Mouse (Mus musculus) midbrain, embryonic 11.5 days (tissue): ENCODE results near the gene Sgsm1. TPM values are rescaled to one million over a fixed set of nuclear protein-coding genes. Genes with fewer than 3 reads are reported as not detected.

Experiments used
- ATAC-seq: fragments of 200-750 bp; cut with Nextera tagmentation; 2 replicates; pipeline ENCODE4 v1.8.0; 2017; ENCODE audit warnings: moderate TSS enrichment, moderate library complexity; ENCODE audit not compliant: low FRiP score
- DNase-seq: peaks from one replicate; pipeline ENCODE4 v3.0.0; 2015; ENCODE audit warnings: low spot score; ENCODE audit errors: missing footprints
- H3K27ac ChIP-seq: fragments of 300-500 bp; sonication (generic); 2 replicates; pipeline ENCODE4 v1.5.1; 2014; ENCODE audit warnings: low read depth, low read length
- H3K27me3 ChIP-seq: fragments of 300-500 bp; sonication (generic); 2 replicates; pipeline ENCODE4 v1.6.1; 2014; ENCODE audit warnings: mild to moderate bottlenecking, low read length, moderate library complexity, mixed read lengths; ENCODE audit not compliant: control insufficient read depth, insufficient read depth
- H3K36me3 ChIP-seq: fragments of 300-500 bp; sonication (generic); 2 replicates; pipeline ENCODE4 v1.6.1; 2014; ENCODE audit warnings: mild to moderate bottlenecking, low read length, moderate library complexity, mixed read lengths; ENCODE audit not compliant: control insufficient read depth, insufficient read depth
- H3K4me1 ChIP-seq: fragments of 300-500 bp; sonication (generic); 2 replicates; pipeline ENCODE4 v1.6.1; 2014; ENCODE audit warnings: low read length; ENCODE audit not compliant: control insufficient read depth, insufficient read depth
- H3K4me2 ChIP-seq: fragments of 300-500 bp; sonication (generic); 2 replicates; pipeline ENCODE4 v1.6.1; 2014; ENCODE audit warnings: mild to moderate bottlenecking, moderate library complexity
- H3K4me3 ChIP-seq: fragments of 300-500 bp; sonication (generic); 2 replicates; pipeline ENCODE4 v1.5.1; 2014; ENCODE audit warnings: low read depth, low read length
- H3K9ac ChIP-seq: fragments of 300-500 bp; sonication (generic); 2 replicates; pipeline ENCODE4 v1.6.1; 2014; ENCODE audit warnings: low read length
- H3K9me3 ChIP-seq: fragments of 300-500 bp; sonication (generic); 2 replicates; pipeline ENCODE4 v1.6.1; 2016; ENCODE audit warnings: low read length; ENCODE audit not compliant: control insufficient read depth
- WGBS: fragments of 180-500 bp; shearing (Covaris S2); extraction: QIAGEN DNeasy Blood & Tissue Kit; methylation state at CpG from one replicate; pipeline ENCODE4 v1.1.7; 2014; 5-methylcytosine and 5-hydroxymethylcytosine counted together
- polyA plus RNA-seq: library from polyadenylated mRNA; unstranded; fragments of >200 nt; fragmentation: Nextera tagmentation; extraction: Ambion mirVana; gene quantifications from 2 replicates; pipeline ENCODE4 v1.2.1, GENCODE M21; 2014

Sgsm1 gene
- polyA plus RNA-seq, 1 experiment from 2014 or later, result 10.8 TPM

DNA sequence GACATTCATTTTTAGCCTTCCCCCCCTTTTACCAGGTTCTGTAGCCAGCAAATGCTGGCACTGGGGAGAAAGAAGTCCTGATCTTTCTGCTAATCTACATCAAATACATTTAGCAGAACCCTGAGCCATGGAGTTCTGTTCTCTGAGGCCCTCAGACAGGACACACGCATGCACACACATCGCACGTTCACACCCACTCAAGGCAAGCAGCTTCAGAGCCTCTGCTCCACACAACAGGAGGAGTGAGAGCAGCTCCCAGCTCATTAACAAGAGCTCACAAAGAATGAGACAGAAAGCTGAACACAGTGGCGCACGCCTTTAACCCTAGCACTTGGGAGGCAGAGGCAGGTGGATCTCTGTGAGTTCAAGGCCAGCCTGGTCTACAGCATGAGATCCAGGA is 6.1 kb downstream of the Sgsm1 start:
- Histone ChIP-seq H3K4me1 (peaks cover 25% of the 10 kb centered on the region), H3K4me2 (no peak overlapping the region), H3K36me3 (no peaks in the 10 kb centered on the region), H3K4me3 (no peak overlapping the region), H3K9ac (no peak overlapping the region), H3K27ac (no peak overlapping the region), H3K9me3 (no peaks in the 10 kb centered on the region), H3K27me3 (peaks cover 7% of the 10 kb centered on the region; the same call in 1 of the 2 replicates)
- ATAC-seq, result no peak
- DNase-seq, result peak; percentile 62
- 95% methylated on average over 5 of the region's 5 CpGs for WGBS

DNA sequence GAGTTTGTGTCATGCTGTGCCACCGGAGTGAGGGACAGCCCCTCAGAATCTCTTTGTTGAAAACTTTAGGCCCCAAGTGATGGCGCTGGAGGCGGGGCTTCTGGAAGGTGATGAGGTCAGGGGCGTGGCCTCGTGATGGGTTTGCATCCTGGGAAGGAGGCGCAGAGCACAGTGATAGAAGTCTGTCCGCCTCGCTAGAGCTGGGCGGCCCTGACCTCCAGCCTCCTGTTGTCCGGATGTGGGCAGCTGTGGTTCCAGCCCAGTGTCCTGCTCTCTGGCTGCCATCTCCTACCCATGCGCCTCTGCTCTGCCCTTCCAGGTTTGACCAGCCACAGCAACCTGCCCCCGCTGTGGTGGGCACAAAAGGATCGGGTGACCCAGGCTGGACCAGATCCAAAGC is 8.7 kb downstream of the Sgsm1 start:
- no peak for ATAC-seq
- Histone ChIP-seq H3K9me3 (no peaks in the 10 kb centered on the region), H3K4me3 (no peak overlapping the region), H3K36me3 (no peaks in the 10 kb centered on the region), H3K27ac (no peak overlapping the region), H3K4me1 (peaks cover 13% of the 10 kb centered on the region), H3K4me2 (no peak overlapping the region), H3K27me3 (no peaks in the 10 kb centered on the region), H3K9ac (no peak overlapping the region)
- WGBS, result 12% methylated on average over 13 of the region's 13 CpGs
- DNase-seq, result no peak

DNA sequence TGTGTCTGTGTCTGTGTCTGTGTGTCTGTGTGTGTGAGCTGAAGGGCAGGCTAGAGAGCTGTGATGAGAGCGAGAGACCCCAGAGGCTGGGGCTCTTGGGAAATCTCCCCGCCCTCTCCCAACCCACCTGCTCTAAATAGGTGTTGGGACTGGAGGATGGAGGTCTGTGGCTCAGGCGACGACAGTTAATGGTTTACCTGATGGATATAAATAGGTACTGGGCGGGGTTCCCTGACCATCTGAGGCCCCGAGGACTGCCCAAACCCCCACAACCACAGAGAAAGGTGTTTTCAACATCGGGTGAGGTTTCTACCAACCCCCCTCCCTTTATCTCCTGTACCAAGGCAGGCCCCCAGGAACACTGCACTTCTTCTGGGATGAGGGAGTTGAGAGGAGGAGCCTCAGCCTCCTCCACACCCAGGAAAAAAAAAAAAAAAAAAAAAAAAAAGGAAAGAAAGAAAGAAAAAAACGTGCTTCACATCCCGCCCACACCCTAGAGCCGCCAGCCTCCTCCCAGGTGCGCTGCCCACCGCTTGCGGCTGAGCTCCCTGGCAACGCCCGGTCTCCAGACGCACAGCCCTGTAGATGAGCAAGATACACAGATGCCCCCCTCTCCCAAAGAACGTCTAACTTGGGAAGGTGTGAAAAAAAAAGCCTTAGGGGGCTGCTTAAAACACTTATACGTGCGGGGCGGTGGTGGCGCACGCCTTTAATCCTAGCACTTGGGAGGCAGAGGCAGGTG is 10.3 kb downstream of the Sgsm1 start:
- Histone ChIP-seq H3K4me1 (peaks cover 4% of the 10 kb centered on the region; the same call in 1 of the 2 replicates), H3K27ac (no peak overlapping the region), H3K27me3 (no peaks in the 10 kb centered on the region), H3K9ac (no peak overlapping the region), H3K36me3 (no peaks in the 10 kb centered on the region), H3K4me3 (no peak overlapping the region), H3K4me2 (no peak overlapping the region), H3K9me3 (no peaks in the 10 kb centered on the region)
- no peak for ATAC-seq
- WGBS, result 81% methylated on average over 22 of the region's 22 CpGs
- DNase-seq, result no peak

DNA sequence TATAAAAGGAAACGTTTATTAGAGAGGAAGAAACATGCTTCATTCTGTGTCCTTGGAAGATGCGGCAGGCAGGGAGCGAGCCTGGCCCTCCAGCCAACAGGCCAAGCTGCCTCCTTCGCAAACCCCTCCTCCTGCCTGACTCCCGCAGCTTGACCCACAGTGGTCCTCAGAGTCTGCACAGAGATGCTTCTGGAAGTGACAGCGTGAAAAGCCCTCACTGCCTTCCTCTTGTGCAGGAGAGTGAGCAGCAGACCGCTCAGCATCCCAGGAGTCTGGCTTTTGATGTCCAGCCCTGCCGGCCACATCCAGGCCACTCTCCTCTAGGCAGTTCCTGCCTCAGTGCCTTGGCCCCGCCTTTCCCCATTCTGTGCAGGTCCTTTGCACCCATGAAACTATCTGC is 11.2 kb downstream of the Sgsm1 start:
- Histone ChIP-seq H3K36me3 (no peaks in the 10 kb centered on the region), H3K27me3 (no peaks in the 10 kb centered on the region), H3K4me3 (no peak overlapping the region), H3K27ac (no peak overlapping the region), H3K4me1 (peaks cover 4% of the 10 kb centered on the region; the same call in 1 of the 2 replicates), H3K9me3 (no peaks in the 10 kb centered on the region), H3K4me2 (no peak overlapping the region), H3K9ac (no peak overlapping the region)
- WGBS, result 43% methylated on average over 9 of the region's 9 CpGs
- no peak for ATAC-seq
- no peak for DNase-seq

DNA sequence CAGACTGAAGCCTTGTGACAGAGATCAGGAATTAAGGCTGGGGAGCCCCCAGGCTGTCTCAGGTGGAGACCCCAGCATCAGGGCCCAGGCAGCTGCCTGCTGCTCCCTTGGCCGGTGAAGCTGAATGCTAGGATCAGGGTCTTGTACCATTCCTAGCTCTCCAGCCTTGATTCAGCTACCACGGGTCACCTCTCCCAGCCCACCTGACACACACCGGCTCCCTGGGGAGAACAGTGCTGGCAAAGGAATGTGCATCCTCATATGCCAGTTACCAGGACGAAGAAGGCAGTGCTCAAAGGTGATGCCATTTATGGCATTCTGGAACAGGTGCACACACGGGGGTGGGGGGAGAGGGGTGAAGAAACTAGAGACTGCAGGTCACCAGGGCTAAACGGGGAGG is 11.8 kb downstream of the Sgsm1 start:
- Histone ChIP-seq H3K27me3 (no peaks in the 10 kb centered on the region), H3K4me3 (no peak overlapping the region), H3K4me1 (peaks cover 4% of the 10 kb centered on the region; the same call in 1 of the 2 replicates), H3K9ac (no peak overlapping the region), H3K36me3 (no peaks in the 10 kb centered on the region), H3K27ac (no peak overlapping the region), H3K9me3 (no peaks in the 10 kb centered on the region), H3K4me2 (no peak overlapping the region)
- DNase-seq (no peak), ATAC-seq (no peak)
- 77% methylated on average over 6 of the region's 6 CpGs for WGBS

DNA sequence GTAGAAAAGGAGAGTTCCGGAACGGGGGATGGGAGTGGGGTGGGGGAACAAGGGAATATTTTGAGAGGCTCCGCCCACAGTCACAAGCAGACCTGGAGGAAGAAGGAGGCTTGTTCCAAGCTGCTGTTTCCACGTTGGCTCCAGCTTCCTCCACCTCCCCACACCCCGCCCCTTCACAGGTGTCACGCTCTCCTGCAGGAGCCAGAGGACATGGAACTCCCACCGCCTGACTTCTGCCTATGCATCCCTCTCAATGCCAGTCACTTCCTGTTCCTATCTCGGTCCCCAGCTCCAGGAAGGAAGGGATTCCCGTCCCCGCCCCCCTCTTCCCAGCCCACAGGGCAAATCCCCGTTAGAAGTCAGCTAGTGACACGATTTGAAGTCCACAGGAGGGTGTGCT is 12.5 kb downstream of the Sgsm1 start:
- Histone ChIP-seq H3K9ac (no peak overlapping the region), H3K4me3 (no peak overlapping the region), H3K27ac (no peak overlapping the region), H3K9me3 (no peaks in the 10 kb centered on the region), H3K4me2 (no peak overlapping the region), H3K4me1 (peaks cover 4% of the 10 kb centered on the region; the same call in 1 of the 2 replicates), H3K27me3 (no peaks in the 10 kb centered on the region), H3K36me3 (no peaks in the 10 kb centered on the region)
- DNase-seq (no peak), ATAC-seq (no peak)
- 32% methylated on average over 12 of the region's 12 CpGs for WGBS

DNA sequence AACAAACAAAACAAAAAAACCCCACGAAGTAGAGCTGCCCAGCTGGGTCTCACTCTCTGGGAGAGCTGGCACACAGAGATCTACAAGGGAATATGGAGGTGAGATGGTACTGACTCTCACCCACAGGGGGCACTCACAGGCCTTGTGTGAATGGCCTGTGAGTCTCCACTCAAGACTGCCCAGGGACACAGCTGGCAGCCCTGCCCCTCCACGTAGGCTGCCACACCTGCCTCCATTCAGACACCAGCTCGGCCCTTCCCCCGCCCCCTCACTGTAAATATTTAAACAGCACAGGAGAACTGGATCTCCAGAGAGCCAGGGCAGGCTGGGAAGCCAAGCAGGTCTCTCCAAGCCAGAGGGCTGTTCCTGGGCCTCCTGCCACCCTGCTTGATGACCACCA is 14.8 kb downstream of the Sgsm1 start:
- peak; percentile 74 for DNase-seq
- Histone ChIP-seq H3K4me1 (no peaks in the 10 kb centered on the region), H3K27ac (no peak overlapping the region), H3K9me3 (no peaks in the 10 kb centered on the region), H3K4me3 (no peak overlapping the region), H3K27me3 (no peaks in the 10 kb centered on the region; the same call in 1 of the 2 replicates), H3K4me2 (no peak overlapping the region), H3K36me3 (no peaks in the 10 kb centered on the region), H3K9ac (no peak overlapping the region)
- ATAC-seq, result no peak
- 46% methylated on average over 4 of the region's 4 CpGs for WGBS

DNA sequence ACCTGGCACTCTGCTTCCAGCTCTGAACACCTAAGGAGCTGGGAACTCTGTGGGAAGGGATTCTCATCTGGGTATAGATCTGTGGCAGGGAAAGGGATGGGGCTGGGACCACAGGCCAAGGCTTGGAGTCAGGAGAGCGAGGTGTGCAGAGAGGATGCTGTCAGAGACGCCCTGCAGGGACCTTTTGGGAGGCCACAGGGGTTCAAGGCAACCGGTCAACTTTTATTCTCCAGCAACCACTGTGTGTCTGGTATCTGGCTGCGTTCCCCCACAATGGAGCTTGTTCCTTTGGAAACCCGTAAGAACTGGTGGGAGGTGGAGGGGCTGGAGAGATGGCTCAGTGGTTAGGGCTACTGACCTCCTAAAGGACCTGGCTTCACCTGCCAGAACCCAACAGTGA is 16.0 kb downstream of the Sgsm1 start:
- ATAC-seq (no peak), DNase-seq (no peak)
- Histone ChIP-seq H3K27ac (no peak overlapping the region), H3K27me3 (no peaks in the 10 kb centered on the region; the same call in 1 of the 2 replicates), H3K36me3 (no peaks in the 10 kb centered on the region), H3K4me2 (no peak overlapping the region), H3K9me3 (no peaks in the 10 kb centered on the region), H3K4me1 (no peaks in the 10 kb centered on the region), H3K9ac (no peak overlapping the region), H3K4me3 (no peak overlapping the region)
- 89% methylated on average over 5 of the region's 5 CpGs for WGBS

DNA sequence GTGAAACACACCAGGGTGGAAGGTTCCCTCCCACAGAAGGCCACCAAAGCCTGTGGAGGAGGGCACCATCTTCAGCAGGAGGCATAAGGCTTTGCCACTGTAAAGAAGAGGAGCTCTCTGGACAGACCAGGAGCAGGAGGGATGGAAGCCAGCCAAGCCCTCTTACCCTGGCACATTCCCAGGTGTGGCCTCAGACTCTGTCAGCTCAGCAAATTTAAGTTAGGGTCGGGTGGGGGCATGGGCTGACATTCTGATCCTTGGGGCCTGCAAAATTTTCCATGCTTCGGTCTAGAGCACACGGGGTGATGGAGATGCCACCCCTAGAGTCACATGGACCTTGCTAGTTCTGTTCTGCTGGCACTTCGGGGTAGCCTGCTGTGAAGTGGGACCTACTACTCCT is 17.1 kb downstream of the Sgsm1 start:
- ATAC-seq, result no peak
- 88% methylated on average over 4 of the region's 4 CpGs for WGBS

More for the DNA sequence above, 17.1 kb downstream of the Sgsm1 start:
- Histone ChIP-seq H3K4me3 (no peak overlapping the region), H3K27me3 (peaks cover 6% of the 10 kb centered on the region; the same call in 1 of the 2 replicates), H3K4me1 (no peaks in the 10 kb centered on the region), H3K4me2 (no peak overlapping the region), H3K27ac (no peak overlapping the region), H3K9ac (no peak overlapping the region), H3K36me3 (no peaks in the 10 kb centered on the region), H3K9me3 (no peaks in the 10 kb centered on the region)
- no peak for DNase-seq
